Mouse (Mus musculus): ENCODE results near the gene Polr1e.

GRCm38 (mm10) chr4:44981280-44981973 lies 37.0 kb upstream of the Polr1e start, which contains the start of gene Grhpr:
- TF ChIP-seq ZC3H11A (IDR thresholded peaks at IDR 0.05; ENCODE audit: low read depth, low read length) (no peak), CTCF (conservative IDR thresholded peaks at IDR 0.05 in 1 of 2, IDR thresholded peaks at IDR 0.05 in 1 of 2; ENCODE audit: low read depth in 2 of 2, low read length in 2 of 2) (0 out of 4 replicates have a peak, but pooled peaks of 1 of the 2 experiments have one; percentile 5), POLR2A (IDR thresholded peaks at IDR 0.05; ENCODE audit: low read depth, low read length) (peak; percentile 80), RCOR1 (conservative IDR thresholded peaks at IDR 0.05; ENCODE audit: low read depth, low read length) (no peak), PAX5 (IDR thresholded peaks at IDR 0.05; ENCODE audit: low read length) (no peak), CHD2 (IDR thresholded peaks at IDR 0.05; ENCODE audit: low read length) (no peak), USF1 (IDR thresholded peaks at IDR 0.05; ENCODE audit: low read depth, low read length) (no peak), NELFE (IDR thresholded peaks at IDR 0.05; ENCODE audit: low read depth, low read length) (peak; percentile 77), USF2 (conservative IDR thresholded peaks at IDR 0.05; ENCODE audit: low read depth, low read length) (no peak), HCFC1 (IDR thresholded peaks at IDR 0.05; ENCODE audit: low read depth, low read length) (no peak), MAFK (IDR thresholded peaks at IDR 0.05; ENCODE audit: insufficient replicate concordance, low read length) (no peak), ZMIZ1 (IDR thresholded peaks at IDR 0.05; ENCODE audit: low read depth, low read length) (peak; percentile 86), EP300 (IDR thresholded peaks at IDR 0.05; ENCODE audit: low read length) (no peak)
